Mouse (Mus musculus) forebrain, embryonic 15.5 days (tissue): ENCODE data around the gene Phf13. TPM values are rescaled to one million over a fixed set of nuclear protein-coding genes. Genes with fewer than 3 reads are reported as not detected.
A peak's percentile ranks its signal among the peaks of the same experiment; 100 is the strongest.

Experiments
- ATAC-seq: fragments of 200-750 bp; cut with Nextera tagmentation; replicated peaks from 2 replicates; pipeline ENCODE4 v1.8.0; 2017; ENCODE audit warnings: mild to moderate bottlenecking, moderate TSS enrichment, moderate library complexity
- H3K27ac ChIP-seq: fragments of 300-500 bp; sonication (generic); replicated peaks from 2 replicates; pipeline ENCODE4 v1.5.1; 2015; ENCODE audit warnings: mild to moderate bottlenecking, inconsistent platforms
- H3K27me3 ChIP-seq: fragments of 300-500 bp; sonication (generic); 2 replicates; pipeline ENCODE4 v1.6.1; 2015; ENCODE audit warnings: inconsistent platforms
- H3K36me3 ChIP-seq: fragments of 300-500 bp; sonication (generic); 2 replicates; pipeline ENCODE4 v1.6.1; 2015; ENCODE audit warnings: mild to moderate bottlenecking, inconsistent platforms
- H3K4me1 ChIP-seq: fragments of 300-500 bp; sonication (generic); 2 replicates; pipeline ENCODE4 v1.6.1; 2015; ENCODE audit warnings: inconsistent platforms
- H3K4me2 ChIP-seq: fragments of 300-500 bp; sonication (generic); replicated peaks from 2 replicates; pipeline ENCODE4 v1.6.1; 2015; ENCODE audit warnings: mild to moderate bottlenecking, inconsistent platforms
- H3K4me3 ChIP-seq: fragments of 300-500 bp; sonication (generic); 2 replicates; pipeline ENCODE4 v1.5.1; 2015; ENCODE audit warnings: mild to moderate bottlenecking, inconsistent platforms
- H3K9ac ChIP-seq: fragments of 300-500 bp; sonication (generic); replicated peaks from 2 replicates; pipeline ENCODE4 v1.6.1; 2015; ENCODE audit warnings: mild to moderate bottlenecking, inconsistent platforms
- H3K9me3 ChIP-seq: fragments of 300-500 bp; sonication (generic); 2 replicates; pipeline ENCODE4 v1.6.1; 2016; ENCODE audit warnings: inconsistent platforms
- WGBS: fragments of 180-500 bp; shearing (Covaris S2); methylation state at CpG from one replicate; pipeline ENCODE4 v1.1.7; 2015; ENCODE audit warnings: mixed read lengths; 5-methylcytosine and 5-hydroxymethylcytosine counted together
- polyA plus RNA-seq: library from polyadenylated mRNA; unstranded; fragments of >200 nt; fragmentation: Nextera tagmentation; extraction: Ambion mirVana; gene quantifications from 2 replicates; pipeline ENCODE4 v1.2.1, GENCODE M21; 2015

The Phf13 gene
- polyA plus RNA-seq, 1 experiment from 2014 or later, result 21.8 TPM

DNA sequence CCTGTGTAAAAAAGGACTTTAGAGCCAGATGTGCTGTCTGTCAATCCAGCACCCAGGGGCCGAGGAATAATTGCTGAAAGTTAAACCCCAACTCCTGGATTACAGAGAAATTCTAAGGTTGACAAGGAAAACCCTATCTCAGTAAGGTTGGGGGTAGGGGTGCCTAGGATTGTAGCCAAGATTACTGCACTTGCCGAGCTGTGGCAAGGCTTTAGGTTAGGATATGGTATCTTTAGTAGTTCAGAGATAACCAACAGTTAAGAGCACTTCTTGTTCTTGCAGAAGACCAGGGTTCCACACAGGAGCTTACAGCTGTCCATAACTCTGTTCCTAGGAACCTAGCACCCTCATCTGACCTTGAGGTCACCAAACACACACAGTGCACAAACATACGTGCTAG lies 1.6 kb upstream of the Phf13 start:
- peak overlapping the region; percentile 57; the same call in 1 of the 2 replicates for H3K4me2 ChIP-seq
- 75% methylated on average over 3 of the region's 3 CpGs for WGBS

DNA sequence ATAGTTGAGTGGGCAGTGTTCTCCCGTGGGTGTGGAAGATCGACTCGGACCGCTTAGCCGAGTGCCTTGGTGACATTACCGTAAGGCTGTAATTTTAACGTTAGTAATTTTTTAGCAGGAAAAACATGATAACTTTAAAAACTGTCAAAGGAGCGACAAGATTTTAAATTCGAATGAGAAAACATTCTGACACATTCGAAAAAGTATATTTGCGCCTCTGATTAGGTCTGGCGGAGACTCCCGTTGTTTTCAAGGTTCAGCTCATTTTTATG lies 829 bp upstream of the Phf13 start:
- WGBS, result 4% methylated on average over 13 of the region's 13 CpGs
- no peaks in the 10 kb centered on the region for H3K27me3 ChIP-seq
- H3K36me3 ChIP-seq, result peaks cover 6% of the 10 kb centered on the region
- ATAC-seq, result no peak
- peaks cover 29% of the 10 kb centered on the region for H3K4me1 ChIP-seq
- H3K9me3 ChIP-seq, result no peaks in the 10 kb centered on the region
- peak overlapping the region; percentile 90 for H3K27ac ChIP-seq
- H3K4me3 ChIP-seq, result peak overlapping the region; percentile 99
- peak overlapping the region; percentile 57 for H3K4me2 ChIP-seq
- H3K9ac ChIP-seq, result peak overlapping the region; percentile 70

More for the DNA sequence above, 1.6 kb upstream of the Phf13 start:
- peak overlapping the region; percentile 99; the same call in 1 of the 2 replicates for H3K4me3 ChIP-seq
- no peak overlapping the region for H3K9ac ChIP-seq
- no peak overlapping the region for H3K27ac ChIP-seq
- ATAC-seq, result no peak
- H3K9me3 ChIP-seq, result no peaks in the 10 kb centered on the region
- no peaks in the 10 kb centered on the region for H3K36me3 ChIP-seq
- peaks cover 29% of the 10 kb centered on the region for H3K4me1 ChIP-seq
- H3K27me3 ChIP-seq, result no peaks in the 10 kb centered on the region

- WGBS, result under 1% methylated on average over 90 of the region's 111 CpGs
- peak overlapping the region; percentile 99 for H3K4me3 ChIP-seq
- no peaks in the 10 kb centered on the region for H3K9me3 ChIP-seq
- H3K27ac ChIP-seq, result peak overlapping the region; percentile 65
- H3K36me3 ChIP-seq, result peaks cover 19% of the 10 kb centered on the region
- H3K4me2 ChIP-seq, result peak overlapping the region; percentile 88
- peak overlapping the region; percentile 89 for H3K9ac ChIP-seq
- no peaks in the 10 kb centered on the region for H3K27me3 ChIP-seq
- peak; percentile 63 for ATAC-seq
- peaks cover 29% of the 10 kb centered on the region for H3K4me1 ChIP-seq
Measured at GRCm38 (mm10) chr4:151995371-151996172, 486 bp downstream of the Phf13 start.

DNA sequence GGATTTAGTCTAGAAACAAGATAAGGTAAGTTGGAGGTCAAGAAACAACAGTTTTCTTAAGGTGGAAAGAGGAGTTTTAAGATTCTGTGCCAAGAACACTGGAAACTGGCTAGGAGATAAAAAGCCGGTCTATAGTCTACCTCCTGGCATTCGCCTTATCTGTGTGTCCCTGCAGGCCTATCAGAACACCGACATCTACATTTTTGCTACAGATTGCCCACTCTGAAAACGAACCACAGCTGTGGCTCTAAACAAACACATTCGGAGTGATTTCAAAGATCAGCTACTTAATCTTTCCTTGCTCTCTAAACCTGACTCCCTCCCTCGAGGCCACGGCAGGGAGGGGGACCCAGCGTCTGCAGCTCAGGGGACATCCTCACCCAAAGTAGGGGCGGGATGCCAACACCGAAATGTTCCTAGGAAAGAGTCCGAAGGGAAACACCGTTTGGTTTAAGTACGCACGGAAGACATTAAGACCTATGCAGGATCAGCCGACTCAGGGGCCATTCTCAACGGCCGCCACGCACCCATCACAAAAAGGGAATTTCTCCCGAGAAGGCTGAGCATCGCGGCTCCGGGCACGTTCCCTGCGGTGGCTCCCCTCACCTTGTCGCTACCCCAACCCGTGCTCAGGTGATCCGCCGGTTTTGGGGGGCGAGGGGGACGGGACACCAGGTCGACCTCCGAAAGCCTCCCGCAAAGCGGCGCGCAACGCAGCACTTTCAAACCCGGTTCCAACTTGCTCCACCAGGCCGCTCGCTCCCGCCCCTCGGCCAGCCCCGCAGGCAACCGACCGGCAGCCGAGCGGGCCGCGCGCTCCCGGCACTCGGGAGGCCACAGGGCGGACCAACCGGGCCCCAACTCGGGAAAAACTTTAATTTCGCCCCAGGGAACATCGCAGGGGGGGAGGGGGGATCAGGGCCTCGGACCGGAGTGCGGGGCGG lies 1.6 kb downstream of the Phf13 start:
- ATAC-seq, result no peak
- no peaks in the 10 kb centered on the region for H3K27me3 ChIP-seq
- H3K36me3 ChIP-seq, result peaks cover 23% of the 10 kb centered on the region
- WGBS, result under 1% methylated on average over 55 of the region's 61 CpGs
- H3K27ac ChIP-seq, result no peak overlapping the region
- H3K9me3 ChIP-seq, result no peaks in the 10 kb centered on the region
- H3K4me1 ChIP-seq, result peaks cover 29% of the 10 kb centered on the region
- peak overlapping the region; percentile 89 for H3K9ac ChIP-seq
- H3K4me3 ChIP-seq, result peak overlapping the region; percentile 99
- H3K4me2 ChIP-seq, result peak overlapping the region; percentile 88

DNA sequence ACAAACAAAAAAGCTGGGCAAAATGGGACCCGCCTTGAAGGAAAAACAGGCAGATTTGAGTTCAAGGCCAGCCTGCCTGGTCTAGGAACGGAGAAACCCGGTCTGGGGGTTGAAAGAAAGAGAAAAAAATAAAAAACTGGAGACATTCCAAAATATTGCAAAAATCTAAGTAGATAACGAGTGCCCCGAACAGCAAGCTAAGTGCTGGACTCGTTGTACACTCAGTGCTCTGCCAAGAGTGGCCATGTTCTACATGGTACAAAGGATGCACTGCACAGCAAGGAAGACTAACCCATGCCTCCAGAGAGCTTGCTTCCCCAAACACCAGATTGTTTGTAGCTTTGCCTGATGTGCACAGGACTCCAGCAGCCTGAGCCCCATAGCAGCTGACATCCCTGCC lies 3.0 kb downstream of the Phf13 start:
- H3K27ac ChIP-seq, result no peak overlapping the region
- peaks cover 23% of the 10 kb centered on the region for H3K36me3 ChIP-seq
- WGBS, result 69% methylated on average over 6 of the region's 6 CpGs
- ATAC-seq, result no peak
- no peak overlapping the region for H3K4me2 ChIP-seq
- peaks cover 32% of the 10 kb centered on the region for H3K4me1 ChIP-seq
- H3K9me3 ChIP-seq, result no peaks in the 10 kb centered on the region
- no peak overlapping the region for H3K4me3 ChIP-seq
- H3K9ac ChIP-seq, result no peak overlapping the region
- no peaks in the 10 kb centered on the region for H3K27me3 ChIP-seq

DNA sequence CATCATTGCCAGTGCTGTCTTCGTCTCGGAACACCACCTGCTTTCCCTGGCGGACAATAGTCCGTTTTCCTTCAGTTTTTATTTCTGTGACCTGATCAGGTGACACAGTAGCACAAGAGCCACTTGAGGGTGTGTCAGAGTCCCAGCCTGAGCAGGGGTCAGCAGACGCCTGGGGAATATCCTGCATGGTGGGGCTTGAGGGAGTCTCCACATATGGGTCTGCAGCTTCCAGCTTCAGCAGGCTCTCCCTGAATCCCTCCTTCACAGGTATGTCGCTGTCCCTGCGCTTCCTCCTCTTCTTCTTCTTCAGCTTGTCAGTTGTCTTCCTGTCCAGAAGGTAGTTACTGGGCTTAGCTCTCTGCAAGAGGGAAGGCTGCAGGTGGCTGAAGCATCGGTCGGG lies 4.0 kb downstream of the Phf13 start:
- 92% methylated on average over 9 of the region's 9 CpGs for WGBS

GRCm38 (mm10) chr4:151989110-151989488 lies 7.0 kb downstream of the Phf13 start:
- Histone ChIP-seq H3K27me3 (no peaks in the 10 kb centered on the region), H3K4me3 (peak overlapping the region; percentile 57), H3K4me1 (peaks cover 30% of the 10 kb centered on the region), H3K4me2 (peak overlapping the region; percentile 67; the same call in 1 of the 2 replicates), H3K36me3 (peaks cover 23% of the 10 kb centered on the region), H3K9ac (peak overlapping the region; percentile 92; the same call in 1 of the 2 replicates), H3K27ac (0 out of 2 replicates have a peak overlapping the region, but pooled peaks have one; percentile 6), H3K9me3 (no peaks in the 10 kb centered on the region)
- ATAC-seq, result peak; percentile 18; the same call in 1 of the 2 replicates
- WGBS, result 30% methylated on average over 6 of the region's 6 CpGs

More for the DNA sequence above, 4.0 kb downstream of the Phf13 start:
- Histone ChIP-seq H3K9ac (no peak overlapping the region), H3K9me3 (no peaks in the 10 kb centered on the region), H3K27ac (no peak overlapping the region), H3K4me3 (no peak overlapping the region), H3K4me1 (peaks cover 33% of the 10 kb centered on the region), H3K27me3 (no peaks in the 10 kb centered on the region), H3K4me2 (no peak overlapping the region), H3K36me3 (peaks cover 23% of the 10 kb centered on the region)
- ATAC-seq, result no peak

DNA sequence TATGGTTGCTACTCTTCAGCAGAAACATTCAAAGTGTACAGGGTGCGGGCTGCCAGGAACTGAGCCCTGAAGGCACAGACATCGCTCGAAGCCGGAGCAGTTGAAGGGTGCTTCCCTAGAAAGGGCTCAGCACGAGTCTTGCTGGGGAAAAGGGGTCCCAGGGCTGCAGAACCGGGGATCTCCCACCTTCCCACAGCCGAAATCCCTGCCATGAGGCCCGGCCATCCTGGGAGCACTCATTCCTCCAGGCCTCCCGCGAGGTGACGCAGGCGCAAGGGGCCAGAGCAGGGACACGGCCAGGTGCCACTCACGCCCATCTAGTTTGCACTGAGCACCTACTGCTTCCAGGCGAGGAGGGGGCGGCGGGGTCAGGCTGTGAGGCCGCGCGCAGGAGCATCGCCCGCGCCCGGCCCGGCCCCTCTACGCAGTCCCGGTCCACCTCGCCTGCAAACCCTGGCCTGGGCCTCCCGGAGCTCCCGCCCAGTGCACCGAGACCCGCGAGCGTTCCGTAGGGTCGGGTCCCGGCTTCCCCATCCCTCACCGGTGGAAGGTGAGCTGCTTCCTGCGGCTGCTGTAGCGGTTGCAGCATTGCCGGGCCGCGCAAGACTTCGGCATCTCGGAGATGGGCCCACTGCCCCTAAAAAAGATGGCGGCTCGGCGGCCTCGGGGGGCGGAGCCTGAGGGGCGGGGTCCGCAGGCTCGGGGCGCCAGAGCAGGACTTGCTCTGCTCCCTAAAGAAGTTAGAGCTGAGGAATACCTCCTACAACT lies 7.5 kb downstream of the Phf13 start, which contains the start of gene Thap3:
Gene Thap3, minus strand, starts transcription at position 656 of the 768 bp plus-strand sequence.
- Histone ChIP-seq H3K27ac (peak within 1 kb of the TSS; percentile 84), H3K9ac (peak within 1 kb of the TSS; percentile 92), H3K36me3 (peaks cover 23% of the 10 kb centered on the region), H3K4me3 (peak within 1 kb of the TSS; percentile 57), H3K4me2 (peak within 1 kb of the TSS; percentile 67), H3K9me3 (no peaks in the 10 kb centered on the region), H3K27me3 (no peaks in the 10 kb centered on the region), H3K4me1 (peaks cover 25% of the 10 kb centered on the region)
- 1% methylated on average over 54 of the region's 54 CpGs for WGBS
- peak; percentile 82 for ATAC-seq

DNA sequence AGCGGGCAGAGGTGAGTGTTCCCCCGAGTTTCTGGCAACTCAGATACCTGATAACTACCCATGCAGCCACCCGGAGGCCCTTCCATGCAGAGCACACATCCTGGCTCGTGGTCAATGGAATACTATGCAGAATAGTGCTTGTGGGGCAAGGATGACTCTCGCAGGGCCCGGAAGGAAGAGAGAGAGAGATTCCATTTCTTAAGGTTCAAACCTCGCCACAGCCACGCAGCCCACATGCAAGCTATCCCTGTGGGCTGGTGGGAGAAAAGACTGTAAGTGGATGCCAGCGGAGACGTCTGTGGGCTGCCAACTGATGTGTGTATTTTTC lies 8.1 kb downstream of the Phf13 start:
- H3K9me3 ChIP-seq, result no peaks in the 10 kb centered on the region
- peak overlapping the region; percentile 57 for H3K4me3 ChIP-seq
- no peaks in the 10 kb centered on the region for H3K27me3 ChIP-seq
- peaks cover 27% of the 10 kb centered on the region for H3K36me3 ChIP-seq
- peaks cover 20% of the 10 kb centered on the region for H3K4me1 ChIP-seq
- WGBS, result 21% methylated on average over 10 of the region's 10 CpGs
- ATAC-seq, result no peak; the same call in 1 of the 2 replicates
- H3K9ac ChIP-seq, result peak overlapping the region; percentile 92
- peak overlapping the region; percentile 84 for H3K27ac ChIP-seq
- peak overlapping the region; percentile 67 for H3K4me2 ChIP-seq

GRCm38 (mm10) chr4:151986650-151987049 lies 9.4 kb downstream of the Phf13 start:
- no peak for ATAC-seq
- Histone ChIP-seq H3K9me3 (no peaks in the 10 kb centered on the region), H3K4me1 (peaks cover 19% of the 10 kb centered on the region), H3K4me3 (no peak overlapping the region), H3K27me3 (no peaks in the 10 kb centered on the region), H3K4me2 (no peak overlapping the region), H3K27ac (no peak overlapping the region), H3K9ac (no peak overlapping the region), H3K36me3 (peaks cover 26% of the 10 kb centered on the region)
- 74% methylated on average over 8 of the region's 8 CpGs for WGBS

DNA sequence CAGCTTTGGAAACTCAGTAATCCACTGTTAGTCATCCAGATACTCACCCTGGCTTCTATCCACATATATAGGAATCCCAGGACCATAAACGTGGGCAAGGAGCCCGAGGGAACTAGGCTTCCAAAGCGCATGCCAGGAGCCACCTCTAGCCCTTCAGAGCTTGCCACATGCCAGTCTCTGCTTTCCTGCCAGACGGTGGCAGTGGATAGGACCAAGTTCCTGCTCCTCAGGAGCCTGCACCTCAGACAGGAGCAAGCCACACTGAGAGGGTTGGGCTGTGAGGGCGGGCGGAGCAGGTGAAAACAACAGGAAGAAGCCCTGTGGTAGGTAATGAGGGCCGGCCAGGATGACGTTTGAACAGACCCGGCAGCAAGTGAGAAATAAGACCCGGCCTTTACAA lies 10.2 kb downstream of the Phf13 start:
- H3K4me3 ChIP-seq, result no peak overlapping the region
- no peak for ATAC-seq
- H3K9me3 ChIP-seq, result no peaks in the 10 kb centered on the region
- no peak overlapping the region for H3K4me2 ChIP-seq
- H3K9ac ChIP-seq, result no peak overlapping the region
- no peak overlapping the region for H3K27ac ChIP-seq
- H3K36me3 ChIP-seq, result peaks cover 18% of the 10 kb centered on the region
- H3K4me1 ChIP-seq, result peaks cover 19% of the 10 kb centered on the region
- WGBS, result 47% methylated on average over 10 of the region's 10 CpGs
- H3K27me3 ChIP-seq, result no peaks in the 10 kb centered on the region
